Mouse (Mus musculus) right cerebral cortex, postnatal 4 days (tissue): ENCODE data around the gene Dnm2.
"Not testable (repeated sequence)": the region's sequence is repeated elsewhere in the genome, so short reads cannot be mapped to it uniquely, and the experiment has no call there.

ENCODE experiments used
- DNase-seq: peaks from one replicate; pipeline ENCODE4 v3.0.0-alpha.2; 2022

The Dnm2 gene

GRCm38 (mm10) chr9:21458821-21459220 lies 34.1 kb downstream of the Dnm2 start:
- no peak for DNase-seq

GRCm38 (mm10) chr9:21460400-21460940 lies 35.8 kb downstream of the Dnm2 start:
- no peak for DNase-seq

- no peak for DNase-seq
Observed at GRCm38 (mm10) chr9:21463138-21463590, 38.5 kb downstream of the Dnm2 start.

GRCm38 (mm10) chr9:21463766-21464564 lies 39.3 kb downstream of the Dnm2 start:
- no peak for DNase-seq

DNA sequence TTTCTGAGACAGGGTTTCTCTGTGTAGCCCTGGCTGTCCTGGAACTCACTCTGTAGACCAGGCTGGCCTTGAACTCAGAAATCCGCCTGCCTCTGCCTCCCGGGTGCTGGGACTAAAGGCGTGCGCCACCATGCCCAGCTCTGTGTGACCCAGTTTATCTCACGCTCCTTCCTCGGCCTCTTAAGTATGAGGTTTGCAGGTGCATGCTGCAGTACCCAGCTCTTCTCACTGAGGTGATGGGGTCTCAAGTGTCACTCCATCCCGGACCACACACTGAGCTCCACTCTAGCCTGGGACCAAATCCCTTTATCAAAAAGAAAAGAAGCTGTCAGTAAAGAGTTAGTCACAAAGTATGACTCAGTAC lies 39.8 kb downstream of the Dnm2 start:
- DNase-seq: not testable (repeated sequence)

- DNase-seq: peak; percentile 35
Observed at GRCm38 (mm10) chr9:21469032-21470024, 44.6 kb downstream of the Dnm2 start.

- no peak for DNase-seq
Observed at GRCm38 (mm10) chr9:21472913-21473312, 48.2 kb downstream of the Dnm2 start.

DNA sequence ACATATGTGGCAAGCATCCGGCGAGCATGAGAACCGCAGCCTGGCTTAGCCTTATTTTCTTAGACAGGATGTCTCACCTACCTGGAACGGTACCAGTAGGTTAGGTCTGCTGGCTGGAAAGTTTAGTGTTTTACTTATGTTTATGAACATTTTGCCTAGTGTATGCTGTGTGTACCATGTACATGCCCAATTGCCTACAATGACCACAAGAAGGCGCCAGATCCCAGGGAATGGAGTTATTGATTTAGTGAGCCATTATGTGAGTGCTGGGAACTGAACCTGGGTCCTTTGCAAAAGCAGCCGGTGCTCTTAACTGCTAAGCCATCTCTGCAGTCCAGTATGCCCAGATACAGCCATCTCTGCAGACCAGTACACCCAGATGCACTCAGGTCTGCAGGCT lies 53.0 kb downstream of the Dnm2 start:
- no peak for DNase-seq

DNA sequence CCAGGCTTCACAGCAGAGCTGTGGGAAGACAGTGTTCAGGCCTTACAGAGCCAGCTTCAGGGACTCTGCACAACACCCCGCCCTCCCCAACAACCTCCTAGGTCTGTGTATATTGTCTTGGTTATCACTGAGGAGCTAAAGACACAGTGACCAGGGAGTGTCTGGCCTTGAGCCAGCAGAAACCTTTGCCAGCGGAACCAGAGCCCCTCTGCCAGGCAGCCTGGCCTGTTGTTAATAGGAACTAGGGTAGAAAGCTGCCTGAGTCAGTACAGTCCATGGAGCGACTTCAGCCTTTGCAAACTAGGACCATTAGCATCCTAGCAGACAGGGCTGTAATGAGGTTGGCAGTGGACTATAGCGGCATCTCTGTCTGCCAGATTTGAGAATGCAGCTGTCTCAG lies 59.4 kb downstream of the Dnm2 start:
- no peak for DNase-seq

- not testable (repeated sequence) for DNase-seq
Observed at GRCm38 (mm10) chr9:21488246-21488645, 63.5 kb downstream of the Dnm2 start.

- DNase-seq: no peak
Observed at GRCm38 (mm10) chr9:21490696-21491095, 66.0 kb downstream of the Dnm2 start.

GRCm38 (mm10) chr9:21493907-21494306 lies 69.2 kb downstream of the Dnm2 start:
- no peak for DNase-seq

- no peak for DNase-seq
Observed at GRCm38 (mm10) chr9:21494726-21495125, 70.0 kb downstream of the Dnm2 start.

DNA sequence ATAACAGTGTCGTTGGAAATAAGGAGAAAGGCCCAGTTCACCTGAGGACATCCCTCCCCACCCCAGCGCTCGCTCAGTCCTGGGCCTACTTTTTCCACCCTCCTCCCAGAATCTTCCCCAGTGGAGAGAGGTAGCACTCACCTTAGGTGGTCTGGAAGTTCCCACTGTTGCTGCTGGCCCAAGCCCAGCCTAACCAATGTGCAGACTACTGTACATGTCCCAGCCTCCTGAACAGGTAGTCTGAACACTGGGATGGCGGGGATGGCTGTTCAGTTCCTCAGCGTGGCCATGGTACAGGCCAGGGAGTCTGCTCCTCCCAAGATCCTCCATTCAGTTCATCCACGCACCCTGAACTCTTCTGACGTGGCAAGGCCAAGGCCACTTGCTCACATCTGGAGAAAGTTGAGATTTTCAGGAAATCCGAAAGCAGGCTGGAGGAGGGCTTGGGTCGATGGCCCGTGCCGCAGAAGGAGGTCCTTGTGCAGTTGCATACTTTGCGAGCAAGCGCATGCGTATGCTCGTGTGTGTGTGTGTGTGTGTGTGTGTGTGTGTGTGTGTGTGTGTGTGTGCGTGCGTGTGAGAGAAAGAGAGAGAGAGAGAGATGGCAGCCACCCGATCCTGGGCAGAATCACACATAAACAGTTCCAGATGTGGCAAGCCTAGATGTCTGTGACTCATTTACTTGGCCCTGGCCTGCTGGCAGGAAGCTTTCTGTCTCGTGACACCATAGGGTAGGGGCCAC lies 71.8 kb downstream of the Dnm2 start:
- no peak for DNase-seq

DNA sequence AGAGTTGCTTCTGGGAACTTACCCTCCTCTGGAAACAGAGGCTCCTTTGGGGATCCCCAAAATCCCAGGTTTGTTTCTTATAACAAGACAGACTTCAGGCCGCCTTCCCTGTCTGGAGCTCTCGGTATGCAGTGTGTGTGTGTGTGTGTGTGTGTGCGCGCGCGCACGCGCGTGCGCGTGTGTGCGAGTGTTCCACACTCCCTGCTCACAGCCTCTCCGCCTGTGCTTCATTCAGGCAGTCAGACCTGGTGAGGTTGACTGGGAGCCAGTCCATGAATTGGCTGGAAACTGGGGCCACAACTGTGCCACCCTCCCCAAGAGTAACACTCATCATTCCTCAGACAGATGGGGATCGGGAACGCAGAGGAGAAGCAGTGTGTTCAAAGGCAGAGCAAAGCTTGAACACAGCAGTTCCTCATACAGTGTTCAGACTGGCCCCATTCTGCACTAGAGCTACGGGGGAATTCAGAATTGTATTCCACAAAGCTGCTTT lies 72.4 kb downstream of the Dnm2 start:
- no peak for DNase-seq

GRCm38 (mm10) chr9:21497664-21498063 lies 73.0 kb downstream of the Dnm2 start:
- no peak for DNase-seq

DNA sequence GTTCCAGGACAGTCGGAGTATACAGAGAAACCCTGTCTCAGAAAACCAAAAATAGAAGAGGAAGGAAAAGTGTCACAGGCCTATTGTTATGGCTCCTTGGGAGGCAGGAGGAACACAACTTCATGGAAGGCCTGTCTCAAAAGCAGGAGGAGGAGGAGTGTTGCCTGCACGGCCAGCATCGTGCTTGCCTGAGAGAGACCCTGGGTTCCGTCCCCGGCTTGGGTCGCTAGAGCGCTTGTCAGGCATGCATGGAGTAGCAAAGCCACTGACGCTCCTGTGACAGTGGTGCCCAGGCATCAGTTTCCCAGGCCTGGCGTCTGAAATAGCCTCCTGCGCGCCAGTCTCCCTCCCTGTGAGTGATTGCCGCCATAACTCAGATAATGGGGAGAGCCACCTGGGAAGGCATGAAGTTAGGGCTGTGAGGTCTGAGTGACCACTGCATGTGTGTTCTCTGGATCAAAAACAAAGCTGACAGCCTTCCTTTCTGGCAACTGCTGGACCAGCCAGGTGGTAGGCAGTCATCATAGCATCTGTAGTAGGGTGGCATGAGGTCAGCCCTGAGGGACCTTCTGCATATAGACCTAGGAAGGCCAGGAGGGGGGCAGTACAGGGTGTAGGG lies 73.7 kb downstream of the Dnm2 start:
- no peak for DNase-seq

DNA sequence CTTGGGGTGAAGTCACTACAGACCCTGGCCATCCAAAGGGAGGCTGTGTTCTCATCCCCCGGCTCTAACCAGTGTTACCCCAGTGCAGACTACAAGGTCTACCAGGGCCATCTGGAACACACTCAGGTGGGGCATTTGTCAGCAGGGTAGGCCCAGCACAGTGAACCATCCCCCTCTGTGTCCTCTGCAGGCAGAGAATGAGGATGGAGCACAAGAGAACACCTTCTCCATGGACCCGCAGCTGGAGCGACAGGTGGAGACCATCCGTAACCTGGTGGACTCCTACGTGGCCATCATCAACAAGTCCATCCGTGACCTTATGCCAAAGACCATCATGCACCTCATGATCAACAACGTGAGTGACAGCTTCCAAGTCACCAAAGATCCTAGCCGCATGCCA lies 78.6 kb downstream of the Dnm2 start:
- no peak for DNase-seq

DNA sequence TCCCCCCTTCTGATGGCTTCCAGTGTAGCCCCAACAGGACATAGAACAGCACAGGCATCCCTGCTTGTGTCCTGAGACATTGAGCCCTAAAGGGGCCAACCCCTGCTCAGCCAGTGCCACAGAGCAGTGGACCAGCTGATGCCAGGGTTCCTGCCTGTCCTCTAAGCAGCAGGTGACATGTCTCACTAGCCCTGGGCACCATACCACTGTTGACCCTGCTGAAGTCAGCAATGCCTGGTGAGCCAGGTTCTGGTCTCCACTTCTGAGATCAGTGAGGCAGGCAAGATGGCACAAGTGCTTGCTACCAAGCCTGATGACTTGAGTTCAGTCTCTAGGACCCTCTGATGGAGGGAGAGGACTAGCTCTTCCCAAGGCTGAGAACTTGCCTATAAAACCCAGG lies 81.1 kb downstream of the Dnm2 start:
- no peak for DNase-seq

DNA sequence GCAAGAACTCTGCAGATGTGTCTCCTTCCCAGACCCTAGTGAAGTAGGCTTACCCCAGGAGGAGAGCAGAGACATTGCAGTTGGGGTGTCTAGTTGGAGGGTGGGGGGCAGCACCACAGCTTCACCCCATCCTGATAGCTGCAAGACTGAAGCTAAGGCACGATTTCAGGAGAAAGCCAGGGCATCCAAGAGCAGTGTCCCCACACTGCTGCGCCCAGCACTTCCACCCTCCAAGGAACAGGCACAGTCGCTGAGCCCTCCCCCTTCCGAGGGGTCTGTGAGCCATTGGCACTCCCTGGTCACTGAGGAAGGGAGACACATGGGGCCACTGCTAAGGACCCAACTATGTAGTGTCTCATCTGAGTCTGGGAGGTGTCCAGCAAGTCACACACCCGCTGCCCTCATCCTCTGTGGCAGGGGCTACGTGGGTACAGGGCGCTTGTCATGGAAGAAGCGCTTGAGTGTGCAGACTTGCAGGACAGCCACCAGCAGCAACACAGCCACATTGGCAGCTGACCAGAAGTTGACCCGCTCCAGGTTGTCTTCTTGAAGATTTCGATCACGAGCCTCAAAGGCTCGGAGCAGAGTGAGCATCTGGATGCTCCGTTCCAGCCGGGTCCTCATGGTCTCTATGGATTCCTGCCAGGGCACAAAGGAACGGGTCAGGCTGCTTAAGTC lies 83.2 kb downstream of the Dnm2 start:
- no peak for DNase-seq

DNA sequence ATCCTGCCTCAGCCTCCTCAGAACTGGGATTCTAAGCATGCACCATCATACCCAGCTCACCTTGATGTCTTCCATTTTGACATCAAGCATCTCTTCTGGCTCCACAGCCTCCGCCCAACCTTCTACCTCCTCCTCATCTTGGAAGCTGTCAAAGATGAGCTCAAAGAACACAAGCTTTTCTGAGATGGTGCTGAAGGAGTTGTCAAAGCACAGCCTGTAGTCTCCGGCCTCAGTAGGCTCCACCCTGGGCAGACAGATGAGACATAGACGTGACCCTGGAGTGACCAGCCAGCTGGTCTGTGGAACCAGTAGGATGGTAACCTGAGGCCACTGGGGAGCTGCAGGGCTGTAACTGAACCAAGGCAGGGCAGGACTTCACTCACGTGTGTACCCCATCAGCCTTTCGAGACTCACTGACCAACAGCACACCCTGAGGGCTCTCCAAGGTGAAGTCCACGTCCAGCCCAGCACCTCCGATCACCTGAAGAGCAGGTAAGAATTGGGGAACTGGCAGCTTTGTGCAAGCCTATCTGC lies 84.2 kb downstream of the Dnm2 start:
- no peak for DNase-seq
